Mouse (Mus musculus) bone marrow macrophage, adult 2 months (primary cell): ENCODE results near the gene Narf. TPM values are rescaled to one million over a fixed set of nuclear protein-coding genes. Genes with fewer than 3 reads are reported as not detected.
A peak's percentile ranks its signal among the peaks of the same experiment; 100 is the strongest.

Experiments
- H3K27ac ChIP-seq: 2 replicates; pipeline ENCODE4 v1.5.1; 2012; ENCODE audit warnings: low read depth, low read length; ENCODE audit not compliant: insufficient read depth
- H3K4me1 ChIP-seq: 2 replicates; pipeline ENCODE4 v1.6.1; 2012; ENCODE audit warnings: low read length; ENCODE audit not compliant: control insufficient read depth, insufficient read depth
- H3K4me3 ChIP-seq: 2 replicates; pipeline ENCODE4 v1.5.1; 2012; ENCODE audit warnings: mild to moderate bottlenecking, low read length, moderate library complexity; ENCODE audit not compliant: insufficient read depth
- CTCF ChIP-seq: IDR thresholded peaks from 2 replicates; pipeline ENCODE4 v1.5.1; 2012; ENCODE audit warnings: low read depth, mild to moderate bottlenecking, low read length, moderate library complexity
- POLR2A ChIP-seq: IDR thresholded peaks from 2 replicates; pipeline ENCODE4 v1.6.1; 2012; ENCODE audit warnings: mild to moderate bottlenecking, low read depth, low read length, borderline replicate concordance
- polyA plus RNA-seq: library from polyadenylated mRNA; stranded (reverse); fragments of >200 nt; gene quantifications from 2 replicates; pipeline ENCODE4 v1.2.4, GENCODE M21; 2012; ENCODE audit not compliant: missing spikeins, insufficient read depth, insufficient read length

The Narf gene
- polyA plus RNA-seq, 1 experiment: 19.4 TPM

DNA sequence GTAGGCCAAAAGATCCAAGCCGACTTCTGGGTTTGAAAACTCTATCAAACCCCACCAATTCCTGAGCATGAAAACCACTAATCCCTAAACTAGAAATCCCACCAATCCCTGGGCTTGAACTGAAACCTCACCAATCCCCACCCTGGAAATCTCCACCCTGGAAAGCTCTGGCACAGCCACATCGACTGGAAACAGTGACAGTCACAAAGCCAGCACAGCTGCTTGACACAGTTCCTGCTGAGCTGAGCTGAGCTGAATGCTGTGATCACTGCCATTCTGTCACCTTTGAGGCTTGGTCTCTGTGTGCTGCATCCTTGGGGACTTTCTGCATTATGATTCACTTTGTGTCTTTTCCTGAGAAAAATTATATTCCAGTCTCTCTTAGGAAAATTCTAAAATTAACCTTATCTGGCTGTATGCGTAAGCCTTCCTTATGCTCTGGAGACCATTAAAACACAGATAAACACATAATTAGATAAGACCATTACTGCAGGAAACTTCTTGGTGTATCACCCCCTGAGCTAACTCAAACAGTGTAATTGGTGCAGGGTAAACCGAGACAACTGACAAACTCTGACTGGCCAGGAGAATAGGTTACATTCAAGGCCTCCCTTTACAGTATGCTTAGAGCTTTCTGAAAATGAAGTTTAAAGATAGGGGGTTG lies 5.3 kb upstream of the Narf start:
- no peak overlapping the region for H3K4me3 ChIP-seq
- peaks cover 38% of the 10 kb centered on the region for H3K4me1 ChIP-seq
- H3K27ac ChIP-seq: no peak overlapping the region
- TF ChIP-seq CTCF (no peak), POLR2A (no peak)

DNA sequence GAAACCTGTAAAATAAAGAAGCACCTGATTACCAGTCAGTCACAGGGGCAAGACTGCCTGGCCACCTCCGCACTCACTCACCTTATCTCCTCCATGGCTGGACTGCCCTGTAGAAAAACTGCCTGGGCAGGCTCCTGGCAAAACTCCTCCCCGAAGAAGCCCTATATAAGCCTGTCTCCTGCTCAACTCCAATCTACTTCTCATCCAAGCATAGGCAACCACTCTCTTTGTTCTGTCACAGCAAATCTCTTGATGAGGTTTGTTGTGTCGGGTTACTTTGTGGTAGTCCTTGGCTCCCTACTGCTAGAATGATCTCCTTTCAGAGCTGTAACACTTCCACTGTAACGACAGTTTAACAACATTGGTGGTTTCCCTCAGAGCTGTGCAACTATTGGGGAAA lies 4.3 kb upstream of the Narf start:
- Histone ChIP-seq H3K4me1 (peaks cover 31% of the 10 kb centered on the region), H3K27ac (no peak overlapping the region), H3K4me3 (no peak overlapping the region)
- TF ChIP-seq POLR2A: no peak
- TF ChIP-seq CTCF: no peak

DNA sequence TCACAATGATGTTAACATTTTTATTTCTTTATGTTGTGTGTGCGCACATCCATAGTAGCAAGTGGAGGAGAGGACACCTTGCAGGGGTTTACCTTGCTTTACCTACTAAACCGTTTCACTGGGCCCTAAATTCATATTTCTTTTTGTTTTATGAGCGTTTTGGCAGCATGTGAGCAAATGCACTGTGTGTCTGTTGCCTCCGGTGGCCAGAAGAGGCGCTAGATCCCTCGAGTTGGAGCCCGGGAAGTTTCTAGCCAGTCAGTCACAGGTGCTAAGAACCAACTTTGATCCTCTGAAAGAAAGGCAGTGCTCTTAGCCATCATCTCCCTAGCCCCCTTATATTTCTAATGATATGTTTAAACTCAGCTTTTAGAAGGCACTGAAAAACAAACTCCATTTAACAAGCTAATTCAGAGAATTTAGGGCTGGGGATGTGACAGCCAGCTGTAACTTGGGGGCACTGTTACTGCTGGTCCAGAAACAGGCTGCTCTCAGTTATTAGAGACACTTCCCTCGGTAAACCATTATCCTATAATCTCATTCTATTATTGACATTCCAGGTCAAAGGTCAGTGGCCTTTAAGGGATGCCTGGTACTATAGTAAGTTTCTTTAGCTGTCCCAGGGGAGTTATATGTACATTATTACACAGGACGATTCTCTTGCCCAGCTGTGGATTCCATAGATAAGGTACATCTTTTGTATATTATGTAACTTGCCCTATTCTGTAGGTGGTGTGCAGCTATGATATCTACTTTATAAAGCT lies 1.4 kb upstream of the Narf start:
- TF ChIP-seq POLR2A (no peak), CTCF (no peak)
- Histone ChIP-seq H3K4me3 (no peak overlapping the region; the same call in 1 of the 2 replicates), H3K27ac (peak overlapping the region; percentile 85; the same call in 1 of the 2 replicates), H3K4me1 (peaks cover 25% of the 10 kb centered on the region)

DNA sequence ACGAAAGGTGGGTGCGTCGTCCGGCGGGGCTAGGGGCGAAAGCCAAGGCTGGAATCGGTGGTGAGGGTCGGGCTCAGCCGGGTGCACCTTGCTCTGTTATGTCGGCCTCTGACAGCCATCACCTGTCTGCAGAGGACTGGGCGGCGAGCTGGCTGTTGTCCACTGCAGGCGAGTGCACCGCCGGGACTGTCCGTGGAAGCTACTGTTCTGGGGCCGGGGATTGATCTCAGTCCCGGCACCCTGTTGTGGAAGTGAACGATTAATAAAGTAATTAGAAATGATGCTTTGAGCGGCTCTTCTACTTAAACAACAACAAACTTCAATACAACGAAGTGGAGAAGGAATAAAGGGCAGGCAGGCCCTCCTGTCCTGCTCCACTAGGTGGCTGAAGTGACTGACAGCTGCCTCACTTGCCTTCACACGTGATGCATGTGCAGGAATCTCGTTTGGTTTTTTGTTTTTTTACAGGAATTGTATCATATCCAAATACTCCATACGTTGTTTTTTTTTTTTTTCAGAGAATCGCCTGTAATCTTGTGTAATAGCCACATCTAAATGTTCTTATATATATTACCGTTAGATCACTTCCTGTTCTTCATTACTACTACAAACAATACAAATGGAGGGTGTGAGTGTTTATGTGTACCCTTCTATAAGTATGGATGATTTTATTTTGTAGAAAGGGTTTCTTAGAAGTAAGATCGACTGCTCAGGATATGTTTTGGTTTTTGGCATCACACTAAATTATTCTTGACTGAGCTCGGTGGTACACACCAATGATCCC lies 484 bp downstream of the Narf start:
- no peak for TF ChIP-seq POLR2A
- no peak for TF ChIP-seq CTCF
- Histone ChIP-seq H3K4me3 (peak overlapping the region; percentile 93), H3K27ac (peak overlapping the region; percentile 71), H3K4me1 (peaks cover 32% of the 10 kb centered on the region)

DNA sequence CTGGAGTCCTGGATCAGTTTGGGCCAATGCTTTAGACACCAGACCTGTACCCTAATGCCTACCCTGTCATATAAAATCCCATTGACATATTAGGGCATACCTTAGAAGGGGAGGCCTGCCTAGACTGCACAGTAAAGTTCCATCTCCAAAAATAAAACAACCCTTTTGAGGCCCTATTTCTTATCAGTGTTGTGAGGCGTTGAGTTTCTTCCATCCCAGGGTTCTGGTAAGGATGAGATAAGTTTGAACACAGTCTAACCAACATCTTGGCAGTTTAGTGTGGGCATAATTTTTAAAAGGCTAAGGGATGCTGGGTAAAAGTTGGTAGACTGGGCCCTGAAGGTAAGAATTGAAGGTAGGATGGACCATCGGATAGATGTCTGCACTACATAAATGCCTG lies 2.6 kb downstream of the Narf start:
- TF ChIP-seq POLR2A: no peak
- no peak for TF ChIP-seq CTCF
- Histone ChIP-seq H3K27ac (no peak overlapping the region), H3K4me1 (peaks cover 21% of the 10 kb centered on the region), H3K4me3 (no peak overlapping the region)

DNA sequence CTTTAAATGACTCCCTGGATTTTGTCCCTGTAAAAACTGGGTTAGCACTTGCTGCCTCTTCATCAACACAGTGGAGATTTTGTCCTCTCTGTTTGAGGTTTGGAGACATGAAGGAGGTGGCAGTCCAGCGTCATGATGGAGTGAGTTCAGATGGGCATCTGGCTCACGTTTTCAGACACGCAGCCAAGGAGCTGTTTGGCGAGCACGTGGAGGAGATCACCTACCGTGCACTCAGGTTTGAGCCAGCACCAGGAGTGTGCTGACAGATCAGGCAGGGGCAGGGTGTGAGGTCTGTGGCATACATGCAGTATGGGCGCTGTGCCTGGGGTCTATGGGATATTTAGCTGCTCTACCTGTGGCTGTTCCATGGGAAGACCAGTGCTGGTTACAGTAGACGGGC lies 13.1 kb downstream of the Narf start:
- Histone ChIP-seq H3K4me1 (no peaks in the 10 kb centered on the region), H3K4me3 (no peak overlapping the region), H3K27ac (no peak overlapping the region)
- no peak for TF ChIP-seq CTCF
- TF ChIP-seq POLR2A: no peak

DNA sequence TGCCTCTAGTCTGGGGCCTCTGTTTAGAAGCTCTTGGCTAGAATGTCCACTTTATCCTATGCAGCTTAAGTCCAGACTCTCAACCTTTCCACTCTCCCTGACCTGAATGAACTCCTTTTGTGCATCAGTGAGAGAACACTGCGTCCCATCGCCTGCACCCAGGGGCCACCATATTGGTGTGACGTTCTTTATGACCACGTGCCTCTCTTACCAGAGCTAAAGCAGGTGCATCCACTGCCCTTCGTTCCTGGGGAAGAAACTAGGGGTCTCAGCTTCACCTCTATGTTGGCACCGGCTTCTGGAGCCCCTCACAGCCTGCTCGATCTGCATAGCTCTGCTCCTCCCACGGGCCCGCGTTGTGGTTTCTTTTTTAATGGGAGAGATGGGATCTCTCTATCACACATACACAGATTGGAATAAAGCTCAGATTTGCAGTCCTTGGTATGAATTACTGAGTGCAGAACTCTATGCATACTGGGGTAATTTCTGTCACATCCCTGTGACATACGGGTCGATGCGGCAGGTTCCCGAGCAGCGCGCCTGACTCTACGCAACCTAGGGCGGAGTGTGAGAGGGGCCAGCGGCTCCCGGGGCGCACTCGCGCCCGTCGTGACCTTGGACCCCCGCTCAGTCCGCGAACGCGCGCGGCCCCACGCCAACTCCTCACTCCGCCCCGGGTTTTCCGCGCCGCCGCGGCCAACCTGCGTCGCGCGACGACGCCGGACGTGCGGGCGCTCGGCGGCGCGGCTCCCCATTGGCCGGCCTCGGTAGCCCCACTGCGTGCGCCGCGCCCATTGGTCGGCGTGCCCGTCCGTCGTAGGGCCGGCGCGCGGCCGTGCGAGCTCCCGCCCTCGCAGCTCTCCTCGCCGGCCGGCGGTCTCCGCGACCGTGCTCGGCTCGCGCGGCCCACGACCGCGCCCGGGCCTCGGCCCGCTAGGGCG lies 22.4 kb downstream of the Narf start, which contains the start of gene Foxk2:
Foxk2 (plus strand) TSS at position 831 of the 941 bp plus-strand sequence.
- Histone ChIP-seq H3K4me3 (peak within 1 kb of the TSS; percentile 88), H3K4me1 (no peaks in the 10 kb centered on the region), H3K27ac (peak within 1 kb of the TSS; percentile 70)
- TF ChIP-seq CTCF (no peak), POLR2A (no peak)

DNA sequence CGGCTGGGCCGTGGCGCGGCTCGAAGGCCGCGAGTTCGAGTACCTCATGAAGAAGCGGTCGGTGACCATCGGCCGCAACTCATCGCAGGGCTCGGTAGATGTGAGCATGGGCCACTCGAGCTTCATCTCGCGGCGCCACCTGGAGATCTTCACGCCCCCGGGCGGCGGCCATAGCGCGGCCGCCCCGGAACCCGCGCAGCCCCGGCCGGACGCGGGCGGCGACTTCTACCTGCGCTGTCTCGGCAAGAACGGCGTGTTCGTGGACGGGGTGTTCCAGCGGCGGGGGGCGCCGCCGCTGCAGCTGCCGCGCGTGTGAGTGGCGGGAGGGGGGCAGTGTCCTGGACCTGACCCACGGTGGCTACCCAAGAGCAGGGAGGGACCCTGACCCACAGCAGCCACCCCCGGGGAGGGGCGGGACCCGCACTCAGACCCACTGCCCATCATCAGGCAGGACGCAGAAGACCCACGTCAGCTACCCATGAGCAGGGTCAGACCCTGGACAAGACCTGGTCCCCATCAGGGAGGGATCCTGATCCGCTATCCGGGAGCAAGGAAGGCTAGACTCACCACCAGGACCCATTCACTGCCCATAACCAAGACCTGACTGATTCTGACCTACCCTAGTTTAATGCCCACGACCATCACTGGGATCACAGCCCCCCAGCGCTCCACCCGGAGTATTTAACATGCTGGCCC lies 23.3 kb downstream of the Narf start:
- H3K4me3 ChIP-seq: peak overlapping the region; percentile 88
- peak overlapping the region; percentile 36 for H3K27ac ChIP-seq
- TF ChIP-seq POLR2A: no peak
- no peak for TF ChIP-seq CTCF
- no peaks in the 10 kb centered on the region for H3K4me1 ChIP-seq

DNA sequence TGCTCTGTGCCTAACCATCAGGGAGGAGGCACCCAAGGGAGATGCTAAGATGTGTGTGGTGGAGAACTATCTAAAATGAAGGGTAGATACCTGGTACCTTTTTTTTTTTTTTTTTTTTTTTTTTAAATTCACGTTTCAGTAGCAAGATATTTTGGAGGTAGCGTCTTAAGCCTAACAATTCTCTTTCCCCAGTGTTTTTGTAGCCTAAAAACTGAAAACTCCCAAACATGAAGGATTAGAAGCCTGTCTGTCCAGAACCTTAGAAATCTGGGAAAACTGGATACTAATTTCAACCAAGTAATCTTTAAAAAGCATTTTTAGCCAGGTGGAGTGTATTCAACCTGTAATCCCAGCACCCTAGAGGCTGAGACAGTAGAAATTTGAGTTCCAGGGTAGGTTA lies 24.0 kb downstream of the Narf start:
- Histone ChIP-seq H3K27ac (no peak overlapping the region), H3K4me1 (no peaks in the 10 kb centered on the region), H3K4me3 (peak overlapping the region; percentile 88)
- no peak for TF ChIP-seq CTCF
- no peak for TF ChIP-seq POLR2A
